ENCODE assay signal across 11 mouse cellular contexts in the genomic region with DNA sequence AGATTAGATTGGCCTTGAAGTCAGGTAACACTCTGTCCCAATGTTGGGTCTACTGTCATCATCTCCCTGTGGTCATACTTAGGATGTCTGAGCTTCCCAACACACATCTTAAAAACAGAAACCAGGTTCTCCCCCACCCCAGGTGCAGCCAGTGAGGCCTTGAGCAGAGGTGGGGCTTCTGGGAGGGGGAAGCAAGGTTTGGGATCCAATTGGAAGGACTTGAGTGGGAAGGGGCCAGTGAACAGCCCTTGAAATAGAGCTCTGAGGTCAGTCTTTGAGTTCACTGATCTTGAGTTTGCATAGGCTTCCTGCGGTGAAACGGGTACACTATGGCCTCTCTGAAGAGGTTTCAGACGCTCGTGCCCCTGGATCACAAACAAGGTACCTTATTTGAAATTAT. TPM values are rescaled to one million over a fixed set of nuclear protein-coding genes. Genes with fewer than 3 reads are reported as not detected.
DNase-seq lines count a peak whose midpoint lies in the region; ATAC-seq and TF ChIP-seq lines count a peak whose summit lies in the region.
"Had no signal": no experiment of that assay in that cellular context is flagged by ENCODE, and none has a peak within 500 bp of the region (broad histone marks: within the 10 kb centered on the region; RNA-seq: fewer than 3 reads in every experiment).

Gm20509 (plus strand) TSS at position 290 of the 400 bp plus-strand sequence.

- H3K4me3 ChIP-seq in kidney, adult 2 months (ENCODE audit: insufficient read depth, low read depth, low read length): peak within 1 kb of the TSS; percentile 47
- peak within 1 kb of the TSS; percentile 64 for H3K4me3 ChIP-seq in embryonic facial prominence, embryonic 10.5 days
- H3K4me3 ChIP-seq in hindbrain, embryonic 14.5 days (replicated peaks; ENCODE audit: low read length): peak within 1 kb of the TSS; percentile 38
- peak within 1 kb of the TSS; percentile 43 for H3K4me3 ChIP-seq in midbrain, embryonic 12.5 days

- no peak for ATAC-seq in hindbrain, embryonic 14.5 days (ENCODE audit: low FRiP score)
- no peak for ATAC-seq in midbrain, embryonic 12.5 days (ENCODE audit: low FRiP score, low read depth)

- TF ChIP-seq POLR2A in kidney, adult 2 months (IDR thresholded peaks at IDR 0.05; ENCODE audit: low read depth, low read length): no peak

- H3K4me1 ChIP-seq in kidney, adult 2 months (ENCODE audit: control insufficient read depth, insufficient read depth, low read length): no peaks in the 10 kb centered on the region
- H3K4me1 ChIP-seq in embryonic facial prominence, embryonic 10.5 days: peaks cover 12% of the 10 kb centered on the region
- H3K4me1 ChIP-seq in hindbrain, embryonic 14.5 days (replicated peaks; ENCODE audit: control insufficient read depth, insufficient read depth, low read length): peaks cover 7% of the 10 kb centered on the region; the same call in 1 of the 2 replicates
- peaks cover 9% of the 10 kb centered on the region; the same call in 1 of the 2 replicates for H3K4me1 ChIP-seq in midbrain, embryonic 12.5 days

- DNase-seq in kidney, adult 2 months: no peak
- DNase-seq in kidney, adult 9 months: no peak
- no peak for DNase-seq in embryonic facial prominence, embryonic 10.5 days (ENCODE audit: low spot score)
- no peak for DNase-seq in hindbrain, embryonic 14.5 days (ENCODE audit: low spot score)
- no peak for DNase-seq in B cell, adult 2 months
- DNase-seq in cerebellum, adult 11 months: no peak
- DNase-seq in layer of hippocampus, adult 18-20 months (ENCODE audit: low spot score in 2 of 2): no peak
- DNase-seq: cerebellum, postnatal 10 days; kidney, adult 8-10 months had no signal

- WGBS in kidney, adult 2 months: 95% methylated on average over 4 of the region's 4 CpGs
- WGBS in embryonic facial prominence, embryonic 10.5 days: 90% methylated on average over 4 of the region's 4 CpGs
- 92% methylated on average over 4 of the region's 4 CpGs for WGBS in hindbrain, embryonic 14.5 days
- 96% methylated on average over 4 of the region's 4 CpGs for WGBS in midbrain, embryonic 12.5 days

- no peak within 1 kb of the TSS for H3K27ac ChIP-seq in kidney, adult 2 months (ENCODE audit: insufficient read depth, low read depth, low read length)
- peak within 1 kb of the TSS; percentile 83 for H3K27ac ChIP-seq in embryonic facial prominence, embryonic 10.5 days (replicated peaks)
- H3K27ac ChIP-seq in hindbrain, embryonic 14.5 days: no peak within 1 kb of the TSS
- no peak within 1 kb of the TSS for H3K27ac ChIP-seq in midbrain, embryonic 12.5 days (replicated peaks)

- H3K27me3 ChIP-seq in kidney, adult 2 months (replicated peaks; ENCODE audit: control insufficient read depth, insufficient read depth, low read length): no peaks in the 10 kb centered on the region
- H3K27me3 ChIP-seq in embryonic facial prominence, embryonic 10.5 days (replicated peaks; ENCODE audit: low read depth, poor library complexity, severe bottlenecking): peaks cover 57% of the 10 kb centered on the region
- peaks cover 42% of the 10 kb centered on the region for H3K27me3 ChIP-seq in hindbrain, embryonic 14.5 days (ENCODE audit: control insufficient read depth, insufficient read depth, low read length)
- peaks cover 53% of the 10 kb centered on the region for H3K27me3 ChIP-seq in midbrain, embryonic 12.5 days

- no peaks in the 10 kb centered on the region for H3K36me3 ChIP-seq in kidney, adult 2 months (ENCODE audit: control insufficient read depth, insufficient read depth, low read length)
- H3K36me3 ChIP-seq in embryonic facial prominence, embryonic 10.5 days (replicated peaks): no peaks in the 10 kb centered on the region
- H3K36me3 ChIP-seq in hindbrain, embryonic 14.5 days (replicated peaks; ENCODE audit: control insufficient read depth, insufficient read depth): no peaks in the 10 kb centered on the region
- H3K36me3 ChIP-seq in midbrain, embryonic 12.5 days: no peaks in the 10 kb centered on the region

- H3K4me2 ChIP-seq in hindbrain, embryonic 14.5 days (replicated peaks): peak within 1 kb of the TSS; percentile 79
- peak within 1 kb of the TSS; percentile 68 for H3K4me2 ChIP-seq in midbrain, embryonic 12.5 days (replicated peaks)

- no peak for TF ChIP-seq CTCF in kidney, adult 2 months (conservative IDR thresholded peaks at IDR 0.05; ENCODE audit: insufficient read depth, insufficient read length, low read depth, low read length)

- no peaks in the 10 kb centered on the region for H3K9me3 ChIP-seq in embryonic facial prominence, embryonic 10.5 days
- no peaks in the 10 kb centered on the region for H3K9me3 ChIP-seq in hindbrain, embryonic 14.5 days (ENCODE audit: control insufficient read depth, low read length)
- H3K9me3 ChIP-seq in midbrain, embryonic 12.5 days: no peaks in the 10 kb centered on the region

- peak within 1 kb of the TSS; percentile 56 for H3K9ac ChIP-seq in hindbrain, embryonic 14.5 days
- peak within 1 kb of the TSS; percentile 55 for H3K9ac ChIP-seq in midbrain, embryonic 12.5 days (replicated peaks)

RNA-seq across cellular contexts. Expression of gene Gm20509, which starts in this region (rescaled TPM):
- not detected in 2 replicates for polyA plus RNA-seq in kidney, adult 2 months (2012; rRNA removed)
- not detected in 2 replicates for polyA plus RNA-seq in embryonic facial prominence, embryonic 10.5 days (2016; fragmentation: Nextera tagmentation; extraction: Ambion mirVana)
- not detected in 2 replicates for polyA plus RNA-seq in hindbrain, embryonic 14.5 days (2014; fragmentation: Nextera tagmentation; extraction: Ambion mirVana)
- polyA plus RNA-seq in midbrain, embryonic 12.5 days (2016; fragmentation: Nextera tagmentation; extraction: Ambion mirVana): not detected in 2 replicates
- total RNA-seq in layer of hippocampus, adult 18-20 months (2021): 1 to 10 TPM; 1.0 to 1.1 TPM
- total RNA-seq: neutrophil, adult 5-6 weeks had no signal
